Mouse (Mus musculus): ENCODE measurements around the gene Mpg.
A peak's percentile ranks its signal among the peaks of the same experiment; 100 is the strongest.

The Mpg gene

GRCm38 (mm10) chr11:32205058-32205873 lies 21.0 kb upstream of the Mpg start, which contains the start of gene Snrnp25:
Gene Snrnp25 (plus strand): TSS chr11:32205415.
- DNase-seq, result peak; percentile 90 to 91

- no peak for DNase-seq
These were observed 15.7 kb upstream of the Mpg start for GRCm38 (mm10) chr11:32210623-32211022.

GRCm38 (mm10) chr11:32215372-32216162 lies 10.7 kb upstream of the Mpg start:
- DNase-seq, result no peak

GRCm38 (mm10) chr11:32216851-32217250 lies 9.5 kb upstream of the Mpg start:
- DNase-seq, result peak; percentile 42 to 73

- DNase-seq, result no peak
These were observed 7.7 kb upstream of the Mpg start for GRCm38 (mm10) chr11:32218501-32219050.

- DNase-seq, result no peak
These were observed 7.0 kb upstream of the Mpg start for GRCm38 (mm10) chr11:32219287-32219686.

- DNase-seq, result no peak
These were observed 5.6 kb upstream of the Mpg start for GRCm38 (mm10) chr11:32220607-32221224.

GRCm38 (mm10) chr11:32221225-32221950 lies 4.9 kb upstream of the Mpg start:
- peak; percentile 20 to 47 for DNase-seq

- peak in 1 of 2 experiments; percentile 35 for DNase-seq
These were observed 4.3 kb upstream of the Mpg start, which contains the start of gene Rhbdf1 for GRCm38 (mm10) chr11:32221951-32222409. Gene Rhbdf1 (minus strand): TSS chr11:32222300.

GRCm38 (mm10) chr11:32222570-32223194 lies 3.6 kb upstream of the Mpg start:
- peak; percentile 36 to 39 for DNase-seq

- DNase-seq, result no peak
These were observed 2.9 kb upstream of the Mpg start for GRCm38 (mm10) chr11:32223297-32223967.

- peak; percentile 28 to 32 for DNase-seq
These were observed 1.7 kb upstream of the Mpg start for GRCm38 (mm10) chr11:32224468-32225139.

GRCm38 (mm10) chr11:32225222-32226104 lies 842 bp upstream of the Mpg start:
- DNase-seq, result no peak

GRCm38 (mm10) chr11:32227041-32227440 lies 736 bp downstream of the Mpg start:
- DNase-seq, result no peak

- DNase-seq, result no peak
These were observed 1.2 kb downstream of the Mpg start for GRCm38 (mm10) chr11:32227555-32227954.

- DNase-seq, result no peak
These were observed 2.1 kb downstream of the Mpg start for GRCm38 (mm10) chr11:32228292-32228845.

GRCm38 (mm10) chr11:32230220-32230619 lies 3.9 kb downstream of the Mpg start:
- DNase-seq, result no peak

- no peak for DNase-seq
These were observed 4.8 kb downstream of the Mpg start for GRCm38 (mm10) chr11:32231125-32231524.

- no peak for DNase-seq
These were observed 6.5 kb downstream of the Mpg start for GRCm38 (mm10) chr11:32232848-32233247.

Data from spleen, adult 18-20 months (tissue).